10 mouse cellular contexts compared by ENCODE assay signal in the genomic region with DNA sequence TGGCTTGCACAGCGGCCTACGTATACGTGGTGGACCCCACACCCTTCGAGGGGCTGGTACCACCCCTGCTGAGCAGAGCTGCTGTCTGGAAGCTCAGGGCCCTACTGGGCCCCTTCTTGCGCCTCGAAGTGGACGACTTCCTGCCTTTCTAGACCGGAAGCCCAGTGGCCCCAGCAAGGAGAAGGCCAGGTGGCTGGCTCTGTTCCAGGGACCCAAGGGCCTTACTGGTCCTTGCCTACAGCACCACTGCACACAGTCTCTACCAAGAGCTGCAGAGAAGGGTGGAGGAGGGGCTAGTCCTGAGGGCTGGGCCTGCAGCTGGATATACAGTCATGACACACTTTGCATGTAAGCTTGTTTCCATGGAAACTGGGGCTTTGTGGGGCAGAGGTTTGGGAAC. TPM values are rescaled to one million over a fixed set of nuclear protein-coding genes. Genes with fewer than 3 reads are reported as not detected.
DNase-seq lines count a peak whose midpoint lies in the region; ATAC-seq and TF ChIP-seq lines count a peak whose summit lies in the region.
"Had no signal": no experiment of that assay in that cellular context is flagged by ENCODE, and none has a peak within 500 bp of the region (broad histone marks: within the 10 kb centered on the region; RNA-seq: fewer than 3 reads in every experiment).

No protein-coding gene starts in this region.

- no peaks in the 10 kb centered on the region for H3K9me3 ChIP-seq in lung, embryonic 15.5 days
- H3K9me3 ChIP-seq in forebrain, embryonic 15.5 days = no peaks in the 10 kb centered on the region
- H3K9me3 ChIP-seq: liver, embryonic 15.5 days had no signal

- peaks cover 26% of the 10 kb centered on the region for H3K36me3 ChIP-seq in lung, embryonic 15.5 days
- H3K36me3 ChIP-seq in forebrain, embryonic 15.5 days = peaks cover 32% of the 10 kb centered on the region
- H3K36me3 ChIP-seq in splenic B cell, adult 2 months (ENCODE audit: control insufficient read depth, insufficient read depth, low read length, poor library complexity, severe bottlenecking) = peaks cover 5% of the 10 kb centered on the region; the same call in 1 of the 2 replicates
- H3K36me3 ChIP-seq: liver, embryonic 15.5 days had no signal

- DNase-seq in lung, adult 2 months = no peak
- peak; percentile 37 for DNase-seq in adrenal gland, postnatal 25 days
- peak; percentile 61 to 70 for DNase-seq in kidney, postnatal 4 days
- peak; percentile 14 for DNase-seq in splenic B cell, adult 2 months (ENCODE audit: low read depth, low spot score)
- no peak for DNase-seq in B cell, adult 2 months
- no peak for DNase-seq in urinary bladder, postnatal 25 days (ENCODE audit: low spot score)

- ATAC-seq in lung, embryonic 15.5 days (ENCODE audit: borderline replicate concordance, extremely low read depth, low FRiP score, low TSS enrichment) = peak; percentile 64; the same call in 1 of the 2 replicates
- ATAC-seq in forebrain, embryonic 15.5 days (replicated peaks) = 0 out of 2 replicates have a peak, but pooled peaks have one; percentile 27

- peaks cover 14% of the 10 kb centered on the region for H3K4me1 ChIP-seq in lung, embryonic 15.5 days
- no peaks in the 10 kb centered on the region for H3K4me1 ChIP-seq in lung, adult 2 months (ENCODE audit: control insufficient read depth, insufficient read depth, low read length)
- peaks cover under 1% of the 10 kb centered on the region for H3K4me1 ChIP-seq in forebrain, embryonic 15.5 days
- H3K4me1 ChIP-seq: liver, embryonic 15.5 days had no signal

- no peak overlapping the region; the same call in 1 of the 2 replicates for H3K4me2 ChIP-seq in lung, embryonic 15.5 days
- no peak overlapping the region for H3K4me2 ChIP-seq in forebrain, embryonic 15.5 days (replicated peaks)
- H3K4me2 ChIP-seq: liver, embryonic 15.5 days had no signal

- no peak for TF ChIP-seq POLR2A in lung, adult 2 months (IDR thresholded peaks at IDR 0.05; ENCODE audit: borderline replicate concordance, extremely low read depth, low read depth, low read length)

- H3K4me3 ChIP-seq in lung, embryonic 15.5 days = no peak overlapping the region
- H3K4me3 ChIP-seq in lung, adult 2 months (replicated peaks; ENCODE audit: extremely low read depth, low read depth, low read length) = no peak overlapping the region
- H3K4me3 ChIP-seq in forebrain, embryonic 15.5 days = no peak overlapping the region
- H3K4me3 ChIP-seq: liver, embryonic 15.5 days had no signal

- H3K27me3 ChIP-seq in lung, embryonic 15.5 days = no peaks in the 10 kb centered on the region
- H3K27me3 ChIP-seq in forebrain, embryonic 15.5 days = no peaks in the 10 kb centered on the region
- H3K27me3 ChIP-seq in splenic B cell, adult 2 months (ENCODE audit: control insufficient read depth, insufficient read depth, low read length, poor library complexity, severe bottlenecking) = no peaks in the 10 kb centered on the region
- H3K27me3 ChIP-seq: liver, embryonic 15.5 days had no signal

- 22% methylated on average over 8 of the region's 8 CpGs for WGBS in lung, embryonic 15.5 days
- 26% methylated on average over 8 of the region's 8 CpGs for WGBS in lung, adult 2 months
- 48% methylated on average over 8 of the region's 8 CpGs for WGBS in forebrain, embryonic 15.5 days

- no peak for TF ChIP-seq CTCF in lung, adult 2 months (IDR thresholded peaks at IDR 0.05; ENCODE audit: insufficient read depth, low read length)

- H3K27ac ChIP-seq in lung, embryonic 15.5 days = peak overlapping the region; percentile 29; the same call in 1 of the 2 replicates
- H3K27ac ChIP-seq in forebrain, embryonic 15.5 days (replicated peaks) = no peak overlapping the region
- H3K27ac ChIP-seq: liver, embryonic 15.5 days had no signal

- H3K9ac ChIP-seq in lung, embryonic 15.5 days = no peak overlapping the region
- H3K9ac ChIP-seq in forebrain, embryonic 15.5 days (replicated peaks) = no peak overlapping the region
- H3K9ac ChIP-seq: liver, embryonic 15.5 days had no signal

RNA-seq across cellular contexts. Expression of a gene that starts 2.3 kb away (rescaled TPM):
- not detected in 2 replicates for polyA plus RNA-seq in lung, embryonic 15.5 days (2015; fragmentation: Nextera tagmentation; extraction: Ambion mirVana)
- polyA plus RNA-seq in lung, adult 2 months (2012; rRNA removed) = not detected in 2 replicates
- not detected in 2 replicates for total RNA-seq in adrenal gland, postnatal 25 days (2021)
- 0.27 TPM in 1 of 2 replicates, not detected in the other for polyA plus RNA-seq in forebrain, embryonic 15.5 days (2015; fragmentation: Nextera tagmentation; extraction: Ambion mirVana)
- polyA plus RNA-seq: cerebellum, adult 2 months; liver, embryonic 15.5 days had no signal

RNA-seq across cellular contexts. Expression of a gene that starts 14.9 kb away (rescaled TPM):
- polyA plus RNA-seq in lung, embryonic 15.5 days (2015; fragmentation: Nextera tagmentation; extraction: Ambion mirVana) = 19.7 and 20.6 TPM in 2 replicates
- polyA plus RNA-seq in lung, adult 2 months (2012; rRNA removed) = 98.7 and 124 TPM in 2 replicates
- total RNA-seq in adrenal gland, postnatal 25 days (2021) = 21.5 and 26.8 TPM in 2 replicates
- 17.9 and 18.9 TPM in 2 replicates for polyA plus RNA-seq in forebrain, embryonic 15.5 days (2015; fragmentation: Nextera tagmentation; extraction: Ambion mirVana)

RNA-seq across cellular contexts. Expression of a gene that starts 28.5 kb away (rescaled TPM):
- 103 and 106 TPM in 2 replicates for polyA plus RNA-seq in lung, embryonic 15.5 days (2015; fragmentation: Nextera tagmentation; extraction: Ambion mirVana)
- polyA plus RNA-seq in lung, adult 2 months (2012; rRNA removed) = 41.9 and 55.2 TPM in 2 replicates
- 60.1 and 63.9 TPM in 2 replicates for total RNA-seq in adrenal gland, postnatal 25 days (2021)
- polyA plus RNA-seq in forebrain, embryonic 15.5 days (2015; fragmentation: Nextera tagmentation; extraction: Ambion mirVana) = 114 and 119 TPM in 2 replicates

RNA-seq across cellular contexts. Expression of a gene that starts 28.5 kb away (rescaled TPM):
- polyA plus RNA-seq in lung, embryonic 15.5 days (2015; fragmentation: Nextera tagmentation; extraction: Ambion mirVana) = 580 and 615 TPM in 2 replicates
- polyA plus RNA-seq in lung, adult 2 months (2012; rRNA removed) = 31.5 and 34.8 TPM in 2 replicates
- 139 and 168 TPM in 2 replicates for total RNA-seq in adrenal gland, postnatal 25 days (2021)
- polyA plus RNA-seq in forebrain, embryonic 15.5 days (2015; fragmentation: Nextera tagmentation; extraction: Ambion mirVana) = 441 and 464 TPM in 2 replicates

RNA-seq across cellular contexts. Expression of a gene that starts 38.1 kb away (rescaled TPM):
- 2.1 and 2.4 TPM in 2 replicates for polyA plus RNA-seq in lung, embryonic 15.5 days (2015; fragmentation: Nextera tagmentation; extraction: Ambion mirVana)
- polyA plus RNA-seq in lung, adult 2 months (2012; rRNA removed) = 0.34 TPM in 1 of 2 replicates, not detected in the other
- total RNA-seq in adrenal gland, postnatal 25 days (2021) = not detected in 2 replicates
- 3.1 and 6.6 TPM in 2 replicates for polyA plus RNA-seq in forebrain, embryonic 15.5 days (2015; fragmentation: Nextera tagmentation; extraction: Ambion mirVana)
- polyA plus RNA-seq: liver, embryonic 15.5 days had no signal

Comparison
In these comparisons a context has a peak if more than half of its experiments do, and no peak if none do; other contexts are left out.
1. DNase-seq: peak in adrenal gland, postnatal 25 days (single experiment), kidney, postnatal 4 days (2 of 2) and splenic B cell, adult 2 months (single experiment); none in lung, adult 2 months (single experiment), B cell, adult 2 months (0 of 2) and urinary bladder, postnatal 25 days (single experiment).